Mouse (Mus musculus) ES-Bruce4 (cell line): ENCODE results near the gene Senp1.

Experiments used
- CTCF ChIP-seq: IDR thresholded peaks from one replicate; pipeline ENCODE4 v1.8.1; 2011; ENCODE audit warnings: low read depth, low read length
- EP300 ChIP-seq: IDR thresholded peaks from 2 replicates; pipeline ENCODE4 v1.6.1; 2011; ENCODE audit warnings: low read depth, low read length; ENCODE audit not compliant: insufficient read depth
- POLR2A ChIP-seq: IDR thresholded peaks from one replicate; pipeline ENCODE4 v1.8.1; 2011; ENCODE audit warnings: low read length; ENCODE audit not compliant: insufficient read depth

DNA sequence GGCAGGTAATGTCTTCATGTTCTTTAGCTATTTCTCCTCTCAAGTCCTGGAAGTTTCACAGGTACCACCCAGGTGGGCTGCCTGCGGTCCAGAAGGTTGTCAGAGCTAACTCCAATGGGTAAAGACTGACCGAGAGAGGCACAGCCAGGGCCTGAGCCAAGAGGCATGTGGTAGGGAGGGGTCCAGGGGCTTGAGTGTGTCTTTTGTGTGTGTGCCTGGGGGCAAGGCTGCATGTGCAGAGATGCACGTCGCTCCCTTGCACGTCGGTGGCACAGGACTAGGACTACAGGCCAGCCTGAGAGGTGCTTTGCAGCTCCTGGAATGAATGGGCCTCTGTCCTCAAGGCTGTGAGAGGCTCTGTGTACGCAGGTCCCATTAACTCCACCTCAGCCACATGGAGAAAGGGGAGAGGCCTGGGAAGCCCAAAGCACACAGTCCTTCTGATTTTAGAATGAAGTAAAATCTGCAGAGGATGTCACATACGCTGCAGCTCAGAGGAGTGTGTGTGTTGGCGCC lies 60.3 kb downstream of the Senp1 start:
- TF ChIP-seq CTCF, result no peak
- TF ChIP-seq EP300, result no peak
- TF ChIP-seq POLR2A, result no peak
